Mouse (Mus musculus): ENCODE data around the gene Gemin2.
"Not testable (repeated sequence)": the region's sequence is repeated elsewhere in the genome, so short reads cannot be mapped to it uniquely, and the experiment has no call there.

Gene Gemin2

DNA sequence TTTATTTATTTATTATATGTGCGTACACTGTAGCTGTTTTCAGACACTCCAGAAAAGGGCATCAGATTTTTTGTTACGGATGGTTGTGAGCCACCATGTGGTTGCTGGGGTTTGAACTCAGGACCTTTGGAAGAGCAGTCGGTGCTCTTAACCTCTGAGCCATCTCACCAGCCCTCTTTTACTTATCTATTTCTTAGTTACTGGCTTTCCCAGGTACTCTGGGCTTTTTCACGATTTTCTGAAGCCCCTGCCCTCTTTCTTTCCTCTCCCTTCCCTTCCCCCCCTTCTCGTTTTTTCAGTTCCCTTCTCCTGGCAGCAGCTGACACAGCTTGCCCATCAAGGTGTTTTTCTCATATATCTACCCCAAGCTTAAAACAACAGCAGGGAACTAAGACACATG lies 45.0 kb downstream of the Gemin2 start:
- DNase-seq (ENCODE audit: low read depth, low spot score) = not testable (repeated sequence)

DNA sequence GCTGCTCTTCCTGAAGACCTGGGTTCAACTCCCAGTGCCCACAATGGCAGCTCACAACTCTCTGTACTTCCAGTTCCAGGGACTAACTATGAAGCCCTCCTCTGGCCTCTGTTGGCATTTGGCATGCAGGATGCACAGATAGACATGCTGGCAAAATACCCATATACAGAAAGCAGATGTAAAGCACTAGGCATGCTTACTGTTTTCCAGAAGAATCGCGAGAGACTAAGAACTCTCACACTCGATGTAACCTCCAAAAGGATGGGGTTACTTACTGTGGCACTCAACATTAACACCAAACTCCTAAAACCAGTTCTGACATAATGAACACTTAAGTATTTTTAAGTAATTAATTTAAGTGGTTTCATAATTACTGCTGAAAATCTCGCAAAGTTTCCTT lies 47.1 kb downstream of the Gemin2 start:
- DNase-seq (ENCODE audit: low read depth, low spot score) = no peak

DNA sequence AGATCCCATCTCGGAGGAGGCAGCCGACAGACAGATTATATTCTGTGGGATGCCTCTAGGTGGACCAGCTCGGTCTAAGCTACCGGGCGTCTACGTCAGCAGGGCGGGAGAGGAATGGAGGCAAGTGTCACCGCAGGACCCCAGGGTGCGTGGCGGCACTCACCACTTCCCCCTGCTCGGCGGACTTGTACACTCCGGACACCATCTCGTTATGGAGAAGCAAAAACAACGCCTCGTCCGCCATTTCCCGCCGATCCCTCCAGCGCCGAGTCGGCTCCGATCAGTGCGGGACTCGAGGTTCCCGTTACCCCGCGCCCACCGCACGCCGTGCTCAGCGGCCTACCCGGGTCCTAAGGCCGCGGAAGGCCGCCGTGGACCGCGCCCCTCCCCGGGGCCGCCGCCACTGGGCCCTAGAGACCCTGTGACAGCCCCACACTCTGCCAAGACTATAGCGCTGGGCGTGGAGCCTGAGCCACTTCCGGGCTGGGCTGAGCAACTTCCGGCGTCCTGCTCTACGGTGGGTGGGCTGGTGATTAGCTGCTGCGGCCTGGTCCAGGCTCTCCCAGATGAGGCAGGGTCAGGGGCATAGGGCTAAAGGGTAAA lies 47.9 kb downstream of the Gemin2 start, which contains the start of gene Trappc6b:
Gene Trappc6b (minus strand): TSS at position 480 of the 603 bp plus-strand sequence.
- DNase-seq (ENCODE audit: low read depth, low spot score) = peak; percentile 90

DNA sequence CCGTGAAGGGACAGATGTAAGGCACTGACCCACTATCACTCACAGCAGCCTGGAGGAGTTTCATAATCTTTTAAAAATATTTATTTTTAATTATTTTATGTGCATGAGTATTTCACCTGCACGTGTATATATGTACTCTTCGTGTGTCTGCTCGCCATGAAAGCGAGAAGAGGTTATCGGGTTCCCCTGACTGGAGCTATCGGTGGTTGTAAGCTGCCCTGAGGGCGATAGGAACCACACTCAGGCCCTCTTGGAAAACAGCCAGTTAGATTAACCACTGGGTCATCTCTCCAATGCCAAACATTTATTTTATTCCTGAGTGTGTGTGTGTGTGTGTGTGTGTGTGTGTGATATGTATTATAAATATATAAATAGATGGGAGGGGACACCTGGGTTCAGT lies 51.6 kb downstream of the Gemin2 start:
- DNase-seq (ENCODE audit: low read depth, low spot score) = no peak

DNA sequence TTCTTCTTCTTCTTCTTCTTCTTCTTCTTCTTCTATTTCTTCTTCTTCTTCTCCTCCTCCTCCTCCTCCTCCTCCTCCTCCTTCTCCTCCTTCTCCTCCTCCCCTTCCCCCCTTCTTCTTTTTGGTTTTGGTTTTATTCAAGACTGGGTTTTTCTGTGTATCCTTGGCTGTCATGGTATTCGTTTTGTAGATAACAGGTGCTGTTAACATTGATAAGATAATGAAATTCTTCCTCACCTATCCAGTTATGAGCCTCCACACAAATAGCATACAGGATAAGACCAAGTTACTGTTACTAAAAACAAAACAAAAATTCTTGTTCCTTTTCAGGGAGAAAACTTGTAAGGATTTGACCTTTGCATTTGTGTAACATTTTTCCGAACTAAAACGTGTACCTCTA lies 52.6 kb downstream of the Gemin2 start:
- no peak for DNase-seq (ENCODE audit: low read depth, low spot score)

DNA sequence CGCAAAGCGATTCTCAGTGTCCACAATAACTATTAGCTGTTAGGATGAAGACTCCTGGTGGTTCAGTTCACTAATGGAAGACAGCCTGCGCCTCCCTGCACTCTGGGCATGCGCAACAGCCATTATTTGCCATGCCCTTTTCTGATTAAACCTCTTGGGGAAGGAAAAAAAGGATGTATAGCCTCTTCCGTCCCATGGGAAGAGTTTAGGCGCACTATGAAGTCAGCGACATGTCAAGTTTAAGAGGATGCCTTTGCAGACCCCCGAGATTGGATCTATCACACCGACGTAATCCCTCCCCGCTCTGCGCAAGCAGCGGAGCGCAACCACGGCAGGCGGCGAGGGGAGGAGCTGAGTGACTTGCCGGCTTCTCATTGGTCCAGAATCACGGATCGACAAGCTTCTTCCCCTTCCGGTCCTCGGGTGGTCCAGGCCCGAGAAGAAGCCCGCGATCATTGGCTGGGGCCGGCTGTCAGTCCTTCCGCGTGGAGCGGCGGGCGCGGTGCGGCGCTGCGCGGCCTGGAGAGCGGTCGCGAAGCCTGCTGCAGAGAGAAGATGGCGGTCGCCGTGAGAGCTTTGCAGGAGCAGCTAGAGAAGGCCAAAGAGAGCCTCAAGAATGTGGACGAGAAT lies 53.4 kb downstream of the Gemin2 start, which contains the start of gene Pnn:
Gene Pnn (plus strand): TSS at position 437 of the 630 bp plus-strand sequence.
- DNase-seq (ENCODE audit: low read depth, low spot score) = peak; percentile 99

DNA sequence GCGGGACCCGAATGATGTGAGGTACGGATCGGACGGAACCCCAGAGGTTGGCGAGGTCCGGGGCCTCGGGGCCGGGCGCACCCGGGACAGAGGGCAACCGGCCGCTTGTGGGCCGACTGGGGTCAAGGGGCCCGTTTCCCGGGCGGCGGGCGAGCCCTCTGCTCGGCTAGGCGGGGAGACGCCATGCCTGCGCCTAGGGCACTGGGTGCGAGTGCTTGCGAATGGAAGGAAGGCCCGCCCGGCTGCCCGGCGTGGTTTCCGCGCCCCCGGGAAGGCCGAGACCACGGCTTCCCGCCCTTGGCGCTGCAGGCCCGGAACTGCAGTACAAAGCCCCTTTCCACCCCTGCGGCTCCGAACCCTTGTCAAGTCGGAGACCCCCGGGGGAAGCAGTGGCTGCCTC lies 53.9 kb downstream of the Gemin2 start:
- DNase-seq (ENCODE audit: low read depth, low spot score) = peak; percentile 13

DNA sequence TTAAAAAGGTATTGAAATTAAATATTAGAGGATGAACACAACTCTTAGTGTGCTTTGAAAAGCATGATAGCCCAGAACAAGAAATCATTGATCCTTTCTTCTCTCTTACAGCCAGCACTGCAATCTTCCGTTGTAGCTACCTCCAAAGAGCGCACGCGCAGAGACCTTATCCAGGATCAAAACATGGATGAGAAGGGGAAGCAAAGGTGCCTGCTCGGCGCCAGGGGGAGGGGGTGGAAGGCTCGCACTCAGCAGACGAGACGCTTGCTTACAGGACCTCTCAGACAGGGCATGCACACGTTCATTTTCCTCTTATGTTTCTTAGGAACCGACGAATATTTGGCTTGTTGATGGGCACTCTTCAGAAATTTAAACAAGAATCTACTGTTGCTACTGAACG lies 55.6 kb downstream of the Gemin2 start:
- DNase-seq (ENCODE audit: low read depth, low spot score) = no peak

DNA sequence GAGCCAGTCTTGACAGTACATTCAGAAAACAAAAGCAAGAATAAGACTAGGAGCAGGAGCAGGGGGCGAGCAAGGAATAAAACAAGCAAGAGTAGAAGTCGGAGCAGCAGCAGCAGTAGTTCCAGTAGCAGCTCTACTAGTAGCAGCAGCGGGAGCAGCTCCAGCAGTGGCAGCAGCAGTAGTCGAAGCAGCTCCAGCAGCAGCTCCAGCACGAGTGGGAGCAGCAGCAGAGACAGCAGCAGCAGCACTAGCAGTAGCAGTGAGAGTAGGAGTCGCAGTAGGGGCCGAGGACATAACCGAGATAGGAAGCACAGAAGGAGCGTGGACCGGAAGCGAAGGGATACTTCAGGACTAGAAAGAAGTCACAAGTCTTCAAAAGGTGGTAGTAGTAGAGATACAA lies 59.1 kb downstream of the Gemin2 start:
- peak; percentile 53 for DNase-seq (ENCODE audit: low read depth, low spot score)

DNA sequence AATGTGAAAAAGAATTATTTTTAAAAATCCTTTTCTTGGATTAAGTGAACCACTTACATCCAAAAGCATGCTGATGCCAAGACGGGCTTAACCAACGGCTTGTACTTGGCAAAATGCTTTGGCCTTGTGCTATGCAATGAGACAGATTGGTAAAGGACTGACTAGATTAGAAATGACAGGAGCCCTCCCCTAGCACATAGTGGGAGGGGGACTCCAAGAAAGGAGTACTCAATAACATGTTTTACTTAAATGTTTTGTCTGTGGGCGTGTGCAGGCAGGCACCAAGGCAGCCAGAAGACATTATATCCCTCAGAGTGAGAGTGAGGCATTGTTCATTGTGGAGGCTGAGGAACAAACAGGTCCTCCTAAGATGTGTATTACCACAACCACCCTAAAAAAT lies 60.9 kb downstream of the Gemin2 start:
- peak; percentile 48 for DNase-seq (ENCODE audit: low read depth, low spot score)

DNA sequence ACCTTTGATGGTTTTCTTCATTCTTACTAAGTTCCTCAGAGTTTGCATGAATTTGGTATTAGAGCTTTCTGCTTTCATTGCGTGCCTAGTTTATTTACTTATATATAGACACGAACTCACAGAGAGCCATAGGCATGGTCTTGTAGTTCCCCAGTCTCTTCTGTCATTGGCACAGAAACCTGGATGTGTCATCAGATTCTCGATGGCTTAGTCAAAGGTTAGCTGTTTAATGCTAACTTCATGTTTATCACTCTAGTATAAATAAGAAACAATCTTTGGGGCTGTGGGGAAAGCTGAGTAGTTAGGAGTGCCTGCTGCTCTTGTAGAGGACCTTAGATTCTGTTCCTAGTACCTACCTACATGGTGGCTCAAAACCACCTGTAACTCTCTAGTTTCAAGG lies 63.8 kb downstream of the Gemin2 start:
- DNase-seq (ENCODE audit: low read depth, low spot score) = no peak

DNA sequence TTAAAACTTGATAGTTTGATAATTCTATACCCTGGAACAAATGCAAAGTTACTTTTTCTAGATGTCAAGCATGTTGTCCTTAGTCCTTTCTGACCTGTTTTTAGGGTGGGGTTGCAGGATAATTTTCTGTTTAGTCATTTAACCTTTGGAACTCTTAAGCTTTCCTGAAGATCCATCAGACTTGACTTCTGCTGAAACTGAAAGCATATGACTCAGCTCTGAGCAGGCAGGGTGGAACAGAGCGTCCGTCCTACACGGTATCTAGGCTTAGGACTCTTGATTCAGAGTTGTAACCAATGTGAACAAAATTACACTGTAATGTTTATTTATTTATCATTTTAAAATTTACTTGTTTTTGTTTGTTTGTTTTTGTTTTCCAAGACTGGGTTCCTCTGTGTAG lies 64.7 kb downstream of the Gemin2 start:
- no peak for DNase-seq (ENCODE audit: low read depth, low spot score)

Measured in brain, adult 2 months (tissue).